Mouse (Mus musculus) E14TG2a.4 (cell line): ENCODE measurements around the gene Helt.

Source experiments
- H3K27me3 ChIP-seq: 2 replicates; pipeline ENCODE4 v1.6.1; 2014; ENCODE audit warnings: low read length, control low read depth; ENCODE audit not compliant: insufficient read depth
- H3K36me3 ChIP-seq: 2 replicates; pipeline ENCODE4 v1.6.1; 2014; ENCODE audit warnings: low read length, control low read depth; ENCODE audit not compliant: insufficient read depth
- H3K4me1 ChIP-seq: replicated peaks from 2 replicates; pipeline ENCODE4 v1.6.1; 2014; ENCODE audit warnings: low read depth, low read length, control low read depth
- H3K4me3 ChIP-seq: replicated peaks from 2 replicates; pipeline ENCODE4 v1.5.1; 2014; ENCODE audit warnings: mild to moderate bottlenecking, low read length
- H3K9me3 ChIP-seq: 2 replicates; pipeline ENCODE4 v1.6.1; 2014; ENCODE audit warnings: low read length, control low read depth
- CTCF ChIP-seq: conservative IDR thresholded peaks from 2 replicates; pipeline ENCODE4 v1.5.1; 2014; ENCODE audit warnings: low read length
- NANOG ChIP-seq: IDR thresholded peaks from 2 replicates; pipeline ENCODE4 v1.6.1; 2014; ENCODE audit warnings: borderline replicate concordance, low read length, mixed read lengths
- POU5F1 ChIP-seq: IDR thresholded peaks from 2 replicates; pipeline ENCODE4 v1.6.1; 2014; ENCODE audit warnings: low read length, borderline replicate concordance

Gene Helt

DNA sequence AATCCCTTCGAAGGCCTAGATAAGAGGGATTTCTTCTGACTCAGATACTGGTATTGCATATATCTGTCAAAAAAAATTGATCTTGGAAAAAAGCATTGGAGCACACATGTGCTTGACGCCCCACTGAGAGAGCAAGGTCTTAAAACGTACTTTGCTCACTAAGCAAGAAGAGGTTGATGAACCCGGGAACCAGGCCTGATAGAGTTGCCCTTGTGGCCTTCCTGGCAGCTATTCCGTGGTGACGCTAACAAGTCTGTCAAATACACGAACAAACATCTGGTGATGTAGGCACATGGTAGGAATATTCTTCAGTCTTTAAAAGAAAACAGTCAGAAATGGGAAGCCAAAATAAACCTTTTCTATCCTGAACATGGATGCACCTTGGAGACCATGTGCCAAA lies 32.8 kb upstream of the Helt start:
- Histone ChIP-seq H3K4me3 (no peak overlapping the region), H3K27me3 (no peaks in the 10 kb centered on the region), H3K9me3 (peaks cover 19% of the 10 kb centered on the region), H3K36me3 (no peaks in the 10 kb centered on the region), H3K4me1 (peaks cover 23% of the 10 kb centered on the region)
- TF ChIP-seq NANOG (no peak), POU5F1 (no peak), CTCF (no peak)

DNA sequence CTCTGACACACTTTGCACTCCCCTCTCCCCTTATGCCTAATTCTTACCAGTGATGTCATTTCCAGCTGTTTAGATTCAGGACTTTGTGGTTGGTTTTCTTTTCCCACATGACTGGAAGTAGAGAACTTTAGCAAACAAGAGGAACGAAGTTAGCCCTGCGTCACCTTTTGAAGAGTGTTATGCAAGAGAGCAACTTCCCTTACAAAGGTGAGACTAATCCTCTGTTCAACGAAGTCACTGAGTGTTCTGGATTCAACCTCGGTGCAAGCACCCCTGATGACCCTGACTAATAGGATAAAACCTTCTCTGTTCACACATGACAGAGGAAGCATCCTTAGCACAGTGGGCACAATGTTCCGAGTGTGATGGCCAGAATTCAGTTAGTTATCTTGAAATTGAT lies 32.2 kb upstream of the Helt start:
- TF ChIP-seq POU5F1: no peak
- TF ChIP-seq CTCF: no peak
- no peak for TF ChIP-seq NANOG
- H3K4me1 ChIP-seq: peaks cover 23% of the 10 kb centered on the region
- peaks cover 17% of the 10 kb centered on the region for H3K9me3 ChIP-seq
- H3K27me3 ChIP-seq: no peaks in the 10 kb centered on the region
- H3K4me3 ChIP-seq: no peak overlapping the region
- no peaks in the 10 kb centered on the region for H3K36me3 ChIP-seq

DNA sequence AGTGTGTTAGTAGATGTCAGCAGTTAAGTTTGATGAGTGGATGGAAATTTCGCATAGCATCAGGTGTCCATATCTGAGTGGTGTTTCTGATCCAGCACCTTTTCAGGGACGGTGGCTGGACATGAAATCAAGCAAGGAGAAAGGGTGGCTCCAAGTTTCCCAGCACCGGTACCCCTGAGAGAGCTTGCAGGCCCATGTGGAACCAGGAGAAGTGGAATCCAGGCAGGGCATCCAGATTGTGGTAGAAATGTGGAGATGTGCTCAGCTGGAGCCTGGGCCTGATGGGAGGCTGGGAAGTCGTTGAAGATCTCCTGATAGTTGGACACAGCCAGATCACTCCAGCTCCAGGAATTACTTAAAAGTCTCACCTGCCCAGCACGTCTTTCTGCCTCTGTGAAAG lies 30.2 kb upstream of the Helt start:
- no peaks in the 10 kb centered on the region for H3K36me3 ChIP-seq
- H3K9me3 ChIP-seq: peaks cover 15% of the 10 kb centered on the region
- TF ChIP-seq CTCF (no peak), POU5F1 (no peak), NANOG (no peak)
- H3K27me3 ChIP-seq: no peaks in the 10 kb centered on the region
- H3K4me1 ChIP-seq: peaks cover 23% of the 10 kb centered on the region
- no peak overlapping the region for H3K4me3 ChIP-seq

DNA sequence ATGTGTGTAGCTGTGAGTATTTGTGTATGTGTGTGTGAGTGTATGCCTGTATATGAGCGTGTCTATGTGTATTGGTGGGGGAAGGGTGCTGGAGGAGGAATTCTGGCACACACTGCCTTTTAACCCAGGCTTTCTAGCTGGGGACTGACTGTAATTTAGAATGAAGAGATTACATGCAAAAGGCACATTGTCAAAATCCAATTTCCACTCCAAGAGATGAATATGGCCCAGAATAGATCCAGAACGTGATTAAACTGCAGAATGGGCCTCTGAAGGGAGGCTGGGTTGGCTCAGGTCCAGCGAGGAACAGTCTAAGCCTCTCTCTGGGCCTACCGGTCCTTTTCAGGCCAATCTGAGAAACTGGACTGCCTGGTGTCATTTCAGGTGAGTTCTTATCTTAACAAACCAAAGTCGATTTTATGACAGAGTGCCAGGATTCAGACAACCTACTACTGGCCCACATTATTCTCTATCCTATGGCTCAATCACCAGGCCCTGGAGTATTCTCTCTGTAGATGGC lies 29.3 kb upstream of the Helt start:
- TF ChIP-seq POU5F1: no peak
- no peak for TF ChIP-seq NANOG
- Histone ChIP-seq H3K36me3 (no peaks in the 10 kb centered on the region), H3K27me3 (no peaks in the 10 kb centered on the region), H3K9me3 (peaks cover 15% of the 10 kb centered on the region), H3K4me1 (peaks cover 17% of the 10 kb centered on the region), H3K4me3 (no peak overlapping the region)

DNA sequence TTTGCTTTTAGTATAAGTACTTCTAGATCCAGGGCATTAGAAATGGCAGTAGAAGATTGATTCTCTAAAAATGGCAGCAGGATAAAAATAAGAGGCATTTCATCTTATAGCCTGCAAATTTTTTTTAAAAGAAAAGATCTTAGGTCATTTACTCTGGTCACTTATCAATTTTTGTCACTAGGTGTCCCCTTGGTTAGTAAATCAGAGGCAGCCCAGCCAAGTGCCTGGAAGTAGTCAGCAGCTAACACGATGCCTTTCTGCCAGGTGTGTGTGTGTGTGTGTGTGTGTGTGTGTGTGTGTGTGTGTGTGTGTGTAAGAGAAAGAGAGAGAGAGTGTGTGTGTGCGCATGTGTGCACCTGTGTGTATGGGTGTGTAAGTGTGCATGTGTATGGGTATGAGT lies 28.4 kb upstream of the Helt start:
- TF ChIP-seq POU5F1: no peak
- no peak for TF ChIP-seq NANOG
- TF ChIP-seq CTCF: no peak
- H3K4me1 ChIP-seq: peaks cover 8% of the 10 kb centered on the region
- H3K27me3 ChIP-seq: no peaks in the 10 kb centered on the region
- no peaks in the 10 kb centered on the region for H3K36me3 ChIP-seq
- peaks cover 15% of the 10 kb centered on the region for H3K9me3 ChIP-seq
- H3K4me3 ChIP-seq: no peak overlapping the region

DNA sequence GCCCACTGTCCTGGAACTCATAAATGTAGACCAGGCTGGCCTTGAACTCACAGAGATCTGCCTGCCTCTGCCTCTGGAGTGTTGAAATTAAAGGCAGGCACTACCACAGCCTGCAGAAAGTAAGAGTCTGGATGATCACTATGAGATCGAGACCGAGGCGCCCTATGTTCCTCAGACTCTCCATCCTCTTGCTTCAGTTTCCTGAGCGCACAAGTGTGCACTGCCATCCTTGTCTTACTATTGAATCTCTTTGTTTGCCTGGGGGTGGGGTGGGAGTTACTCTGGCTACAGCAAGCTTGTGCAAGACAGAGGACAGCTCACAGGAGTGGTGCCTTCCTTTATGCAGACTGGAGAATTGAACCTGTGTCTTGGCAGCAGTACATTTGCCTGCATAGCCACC lies 27.9 kb upstream of the Helt start:
- H3K4me3 ChIP-seq: no peak overlapping the region
- no peaks in the 10 kb centered on the region for H3K27me3 ChIP-seq
- H3K4me1 ChIP-seq: peaks cover 4% of the 10 kb centered on the region
- TF ChIP-seq CTCF (no peak), POU5F1 (no peak), NANOG (no peak)
- peaks cover 15% of the 10 kb centered on the region for H3K9me3 ChIP-seq
- H3K36me3 ChIP-seq: no peaks in the 10 kb centered on the region

DNA sequence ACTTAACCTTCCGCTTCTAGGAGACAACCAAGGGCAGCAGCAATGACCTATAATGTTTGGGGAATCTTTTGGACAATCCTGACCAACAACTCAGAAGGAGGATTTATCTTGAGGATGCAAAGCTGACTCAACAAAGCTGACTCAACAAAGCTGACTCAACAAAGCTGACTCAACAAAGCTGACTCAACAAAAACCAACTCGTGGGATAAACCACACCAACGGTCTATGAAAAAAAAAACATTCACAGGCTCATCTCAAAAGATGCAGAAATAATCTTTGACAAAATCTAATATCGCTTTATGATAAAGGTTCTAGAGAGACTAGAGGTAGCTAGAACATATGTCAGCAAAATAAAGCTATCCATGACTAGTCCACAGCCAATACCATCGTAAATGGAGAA lies 24.3 kb upstream of the Helt start:
- Histone ChIP-seq H3K27me3 (no peaks in the 10 kb centered on the region), H3K4me3 (no peak overlapping the region), H3K36me3 (no peaks in the 10 kb centered on the region), H3K4me1 (no peaks in the 10 kb centered on the region), H3K9me3 (no peaks in the 10 kb centered on the region)
- TF ChIP-seq NANOG: no peak
- TF ChIP-seq POU5F1: no peak
- TF ChIP-seq CTCF: no peak

DNA sequence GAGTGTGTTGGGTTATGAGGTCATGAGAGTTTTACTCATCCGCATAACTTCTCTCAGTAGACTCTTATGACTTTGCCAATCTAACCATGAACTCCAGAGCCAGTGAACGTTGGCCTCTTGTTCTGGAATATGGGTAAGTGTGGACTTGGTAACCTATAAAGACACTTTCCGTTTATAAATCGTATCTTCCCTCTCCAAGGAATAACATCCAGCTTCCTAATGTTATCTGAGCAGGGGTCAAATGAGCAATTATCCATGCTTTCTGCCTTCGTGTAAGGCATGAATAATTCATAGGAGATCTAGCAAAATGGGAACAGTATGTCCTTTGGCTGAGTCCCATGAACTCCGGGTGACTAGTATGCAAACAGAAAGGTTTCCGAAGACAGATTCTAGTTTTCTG lies 22.7 kb upstream of the Helt start:
- Histone ChIP-seq H3K4me1 (no peaks in the 10 kb centered on the region), H3K36me3 (no peaks in the 10 kb centered on the region), H3K27me3 (no peaks in the 10 kb centered on the region), H3K4me3 (no peak overlapping the region), H3K9me3 (no peaks in the 10 kb centered on the region)
- no peak for TF ChIP-seq POU5F1
- TF ChIP-seq NANOG: no peak
- no peak for TF ChIP-seq CTCF

DNA sequence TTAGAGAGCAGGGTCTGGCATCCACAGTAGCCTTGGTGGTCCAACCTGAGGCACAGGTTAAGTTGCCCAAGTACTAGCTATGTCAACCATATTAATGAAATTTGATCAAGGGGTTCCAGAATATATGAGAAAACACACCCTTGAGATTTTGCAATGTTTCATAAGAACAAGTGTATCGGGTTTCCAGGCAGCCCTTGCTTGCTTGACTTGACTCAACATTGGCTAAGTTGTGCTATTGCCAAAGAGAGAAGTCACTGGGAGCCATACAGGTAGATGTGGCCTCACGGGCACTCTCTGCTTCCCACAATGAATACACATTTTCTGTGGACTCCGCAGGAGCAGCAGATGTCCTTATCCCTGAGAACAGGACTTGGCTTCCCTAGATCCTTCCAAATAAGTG lies 19.3 kb upstream of the Helt start:
- Histone ChIP-seq H3K27me3 (peaks cover 13% of the 10 kb centered on the region), H3K4me1 (no peaks in the 10 kb centered on the region), H3K36me3 (no peaks in the 10 kb centered on the region), H3K4me3 (no peak overlapping the region), H3K9me3 (peaks cover 8% of the 10 kb centered on the region; the same call in 1 of the 2 replicates)
- no peak for TF ChIP-seq POU5F1
- no peak for TF ChIP-seq CTCF
- TF ChIP-seq NANOG: no peak
